Mouse (Mus musculus) kidney, adult 9 months (tissue): Measurements from ENCODE around the gene Nudt3.

Experiments used
- DNase-seq: peaks from one replicate; pipeline ENCODE4 v3.0.0; 2022

The Nudt3 gene

DNA sequence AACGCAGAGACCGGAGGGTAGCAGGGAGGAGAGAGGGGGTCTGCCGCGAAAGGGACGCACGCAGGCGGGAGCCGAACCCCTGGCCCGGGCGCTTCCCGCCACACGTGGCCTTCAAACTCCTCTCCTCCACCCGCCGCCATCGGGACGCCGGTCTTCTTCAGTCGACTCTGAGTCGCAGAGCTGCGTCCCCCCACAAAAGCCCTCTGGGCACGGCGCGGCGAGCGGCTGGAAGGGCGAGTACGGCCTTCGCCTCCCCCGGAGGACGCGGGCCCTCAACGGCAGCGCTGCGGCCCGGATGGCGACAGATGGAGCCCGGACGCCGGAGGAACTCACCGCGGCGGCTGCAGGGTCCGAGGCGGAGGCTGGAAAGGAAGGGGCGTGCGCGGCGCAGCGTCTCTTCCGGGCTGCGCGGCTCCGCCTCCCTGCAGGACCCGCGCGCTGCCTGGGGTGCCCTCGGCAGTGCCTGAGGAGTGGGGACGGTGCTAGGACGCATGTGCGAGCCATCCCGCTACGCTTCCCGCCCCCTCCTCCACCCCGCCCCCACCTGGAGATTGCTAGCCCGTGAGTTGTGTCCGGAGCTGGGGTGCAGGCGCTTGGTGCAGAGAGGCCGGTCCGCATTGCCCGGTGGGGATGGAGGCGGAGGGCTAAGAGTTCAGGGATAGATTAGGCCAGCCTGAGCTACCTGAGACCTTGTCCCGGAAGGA, 11.7 kb upstream of the Nudt3 start, which contains the start of gene RPS10-NUDT3:
Gene RPS10-NUDT3 (minus strand): TSS at position 352 of the 704 bp plus-strand sequence.
- DNase-seq = peak; percentile 89

DNA sequence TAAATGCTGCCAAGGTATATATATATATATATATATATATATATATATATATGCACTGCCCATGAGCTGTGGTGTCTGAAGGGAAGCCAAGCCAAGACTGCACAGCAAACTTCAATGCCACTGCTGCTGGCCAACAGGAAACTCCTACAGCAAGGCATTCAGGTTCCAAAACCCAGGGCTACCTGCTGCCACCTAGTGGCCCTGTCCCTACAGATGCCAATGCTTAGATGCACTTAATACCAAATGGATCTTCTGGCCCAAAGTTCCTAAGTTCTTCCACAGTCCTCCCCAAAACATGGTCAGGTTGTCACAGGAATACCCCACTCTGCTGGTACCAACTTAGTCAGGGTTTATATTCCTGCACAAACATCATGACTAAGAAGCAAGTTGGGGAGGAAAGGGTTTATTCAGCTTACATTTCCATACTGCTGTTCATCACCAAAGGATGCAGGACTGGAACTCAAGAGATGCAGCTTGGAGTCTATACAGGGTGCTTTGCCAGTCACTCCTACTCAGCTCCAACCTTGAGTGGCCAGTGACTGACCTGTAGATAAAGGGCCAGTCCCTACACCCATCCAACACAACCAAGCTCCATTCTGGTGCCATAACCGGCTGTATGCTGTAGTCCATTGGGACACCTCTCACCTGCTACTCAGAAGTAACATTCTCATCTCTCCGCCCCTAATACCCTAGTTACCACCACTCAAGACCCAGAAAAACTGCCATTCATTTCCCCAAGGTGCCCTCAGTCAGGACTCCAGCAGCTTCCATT, 6.1 kb upstream of the Nudt3 start:
- peak; percentile 90 for DNase-seq

DNA sequence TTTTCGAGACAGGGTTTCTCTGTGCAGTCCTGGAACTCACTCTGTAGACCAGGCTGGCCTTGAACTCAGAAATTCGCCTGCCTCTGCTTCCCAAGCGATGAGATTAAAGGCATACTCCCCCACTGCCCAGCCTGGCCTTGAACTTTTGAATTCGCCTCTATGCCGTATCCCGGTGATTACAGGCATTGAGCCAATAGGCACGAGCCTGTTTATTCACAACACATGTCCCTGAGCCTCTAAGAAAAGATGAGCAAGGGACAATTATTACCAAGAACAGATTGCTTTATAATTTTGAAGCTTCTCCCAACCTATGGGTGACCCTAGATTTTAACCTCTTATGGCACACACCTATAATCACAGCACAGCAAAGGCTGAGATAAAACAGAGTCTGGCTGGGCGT, 5.1 kb upstream of the Nudt3 start:
- no peak for DNase-seq

DNA sequence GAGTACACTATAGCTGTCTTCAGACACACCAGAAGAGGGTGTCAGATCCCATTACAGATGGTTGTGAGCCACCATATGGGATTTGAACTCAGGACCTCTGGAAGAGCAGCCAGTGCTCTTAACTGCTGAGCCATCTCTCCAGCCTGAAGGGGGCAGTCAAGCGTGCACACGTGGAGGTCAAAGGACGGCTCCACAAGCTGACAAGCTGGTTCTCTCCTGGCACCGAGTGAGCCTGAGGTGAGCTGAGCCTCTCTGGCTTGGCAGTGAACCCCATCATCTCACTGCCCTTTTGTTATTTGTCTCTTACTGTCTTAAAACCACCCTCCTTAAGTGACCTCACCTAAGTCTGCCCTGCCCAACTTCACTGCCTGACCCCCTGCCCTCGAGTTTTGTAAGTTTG, 4.2 kb upstream of the Nudt3 start:
- DNase-seq = peak; percentile 86

DNA sequence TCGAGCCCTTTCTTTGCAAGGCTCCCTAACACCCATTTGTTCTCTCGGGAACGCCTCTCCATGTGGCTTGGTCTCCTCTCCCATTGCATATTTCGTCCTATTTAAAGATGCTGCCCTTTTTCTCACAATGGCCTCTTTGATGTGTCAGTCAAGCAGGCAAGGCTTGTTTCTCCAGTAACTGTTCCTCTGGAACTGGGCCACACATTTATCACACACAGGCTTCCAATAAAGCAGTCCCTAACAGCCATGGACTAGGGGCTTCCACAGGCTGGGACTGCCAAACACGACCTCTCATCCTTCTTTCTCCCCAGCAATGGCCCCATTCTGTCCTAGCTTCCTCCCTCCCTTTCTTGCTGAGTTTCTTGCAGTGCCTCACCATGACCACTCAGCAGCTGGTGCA, 3.4 kb upstream of the Nudt3 start:
- no peak for DNase-seq

DNA sequence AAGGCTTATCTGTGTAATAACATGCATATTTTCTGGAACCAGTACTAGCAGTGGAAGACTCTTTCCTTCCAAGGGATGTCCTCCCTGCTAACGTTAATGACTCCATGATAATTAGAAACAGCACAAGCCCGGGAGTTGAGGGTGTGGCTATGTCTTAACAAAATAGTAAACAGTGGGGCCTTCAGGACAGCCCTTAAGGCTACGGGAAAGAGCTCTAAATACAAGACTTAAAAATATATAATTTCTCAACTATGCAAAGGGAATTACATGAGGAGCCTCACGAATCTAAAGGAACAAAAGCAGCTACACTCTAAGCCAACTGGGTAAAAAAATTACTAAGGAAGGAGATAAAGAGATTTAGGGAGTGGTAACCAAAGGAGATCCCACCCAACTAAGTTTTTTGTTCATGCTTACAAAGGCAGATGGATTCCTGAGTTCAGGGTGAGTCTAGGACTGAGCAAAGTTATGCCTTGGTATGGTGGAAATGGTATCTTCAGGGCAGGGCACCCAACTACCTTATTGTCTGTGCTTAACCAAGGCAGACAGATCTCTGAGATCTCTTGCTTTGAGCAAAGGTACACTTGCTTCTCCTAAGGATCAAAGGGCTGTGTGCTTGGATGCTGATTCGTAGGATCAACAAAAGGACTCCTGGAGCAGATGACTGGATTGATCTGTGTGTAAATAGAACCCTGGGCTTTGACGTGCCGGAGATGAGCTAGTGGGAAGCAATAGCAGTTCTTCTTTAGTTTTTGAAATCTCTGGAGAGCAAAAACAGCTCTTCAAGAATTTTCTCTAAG, 2.4 kb upstream of the Nudt3 start:
- no peak for DNase-seq

DNA sequence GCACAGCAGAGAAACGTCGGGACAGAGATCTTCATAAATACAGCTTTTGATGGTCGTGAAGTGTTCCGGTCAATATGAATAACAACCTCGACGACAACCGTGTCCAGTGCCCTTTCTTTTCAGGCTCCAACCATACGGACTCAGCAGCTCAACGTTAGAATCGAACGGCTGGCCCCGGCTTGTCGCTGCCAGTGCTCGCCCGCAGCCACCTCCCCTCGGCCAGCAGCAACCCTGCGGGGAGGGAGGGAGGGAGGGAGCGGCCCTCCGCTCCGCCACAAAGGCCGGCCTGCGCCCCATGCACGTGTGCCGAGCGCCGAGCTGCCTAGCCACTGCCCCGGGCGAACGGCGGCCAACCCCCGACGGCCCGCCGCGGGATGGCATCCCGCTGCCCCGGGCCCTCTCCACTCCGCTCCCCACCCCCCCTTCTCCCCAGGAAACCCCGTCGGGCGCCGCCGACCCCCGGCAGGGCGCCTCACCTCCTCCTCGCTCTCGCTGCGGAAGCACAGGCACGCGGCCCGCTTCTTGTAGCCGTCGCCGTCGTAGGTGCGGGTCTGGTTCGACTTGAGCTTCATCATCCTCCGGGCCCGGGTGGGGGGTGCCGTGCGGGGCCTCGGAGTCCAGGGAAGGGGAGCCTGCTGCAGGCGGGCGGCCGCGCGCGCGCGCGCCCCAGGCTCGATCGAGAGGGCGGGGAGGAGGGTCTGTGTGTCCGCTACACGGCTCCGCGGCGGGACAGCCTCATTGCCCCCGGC, 510 bp downstream of the Nudt3 start:
- no peak for DNase-seq

DNA sequence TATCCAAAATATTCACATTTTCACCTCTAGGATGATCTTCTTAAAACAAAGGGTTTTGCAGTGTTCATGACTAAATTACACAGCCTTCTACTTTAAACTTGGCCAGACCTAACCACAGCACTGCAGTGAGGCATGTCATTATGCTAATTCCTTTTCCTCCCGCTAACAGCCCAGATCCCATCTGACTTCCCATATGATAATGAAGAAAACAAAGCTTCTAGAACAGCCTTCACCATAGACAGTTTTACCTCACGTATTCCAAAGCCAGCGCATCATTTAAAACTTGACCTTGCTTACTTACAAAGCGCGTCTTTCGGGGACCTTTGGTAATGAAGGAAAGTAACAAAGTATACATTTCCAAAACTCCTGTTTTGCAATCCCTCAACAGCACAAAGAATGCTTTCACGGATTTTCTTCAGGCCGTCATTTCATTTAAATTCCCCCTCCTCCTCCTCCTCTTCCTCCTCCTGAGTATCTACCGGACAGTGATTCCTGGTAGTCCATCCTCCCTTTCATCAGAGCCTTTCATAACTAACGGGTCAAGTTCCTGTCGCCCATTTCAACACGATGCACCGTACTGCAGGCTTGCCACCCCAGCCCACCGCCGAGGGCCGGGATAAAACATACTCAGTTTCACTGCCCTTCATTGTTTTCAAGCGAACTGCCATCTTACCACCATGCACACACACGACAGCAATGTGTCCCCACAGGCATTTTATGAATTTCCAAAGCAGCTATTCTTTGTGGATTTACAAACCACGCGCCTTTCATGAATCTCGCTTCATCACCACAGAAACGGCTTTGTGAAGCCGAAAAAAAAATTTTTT, 1.4 kb downstream of the Nudt3 start:
- DNase-seq = no peak

DNA sequence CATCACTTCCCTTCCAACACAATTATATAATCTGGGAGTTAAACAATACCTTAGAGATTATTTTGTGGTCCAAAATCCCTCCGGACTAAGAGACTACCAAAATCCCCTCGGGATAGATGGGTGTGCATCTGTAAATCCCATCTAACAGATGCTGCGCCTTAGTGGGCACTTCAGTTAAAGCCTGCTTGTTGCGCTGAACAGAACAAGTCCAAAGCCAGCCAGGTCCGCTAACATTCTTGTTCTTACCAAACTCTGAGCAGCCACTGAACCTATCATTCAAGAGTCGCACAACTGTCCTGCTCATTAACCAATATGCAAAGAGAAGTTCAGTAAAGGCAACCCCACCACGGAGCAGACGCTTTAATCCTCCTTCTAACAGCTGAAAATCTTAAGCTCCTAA, 2.1 kb downstream of the Nudt3 start:
- no peak for DNase-seq

DNA sequence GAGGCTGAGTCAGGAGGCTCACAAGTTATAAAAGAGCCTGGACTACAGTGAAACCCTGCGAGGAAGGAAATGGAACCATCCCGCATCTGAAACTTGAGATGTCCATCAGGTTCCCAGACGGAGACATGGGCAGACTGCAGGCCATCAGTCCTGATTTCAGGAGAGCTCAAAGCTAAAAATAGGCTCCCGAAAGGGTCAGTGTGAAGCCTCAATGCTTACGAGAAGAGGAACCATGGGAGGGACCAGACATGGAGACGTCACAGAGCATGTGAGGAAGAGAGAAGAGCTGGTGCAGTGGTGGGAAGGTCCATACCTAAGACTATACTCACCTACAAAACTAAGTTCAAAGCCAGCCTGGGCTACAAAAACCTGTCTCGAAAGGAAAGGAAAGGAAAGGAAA, 7.9 kb downstream of the Nudt3 start:
- no peak for DNase-seq

DNA sequence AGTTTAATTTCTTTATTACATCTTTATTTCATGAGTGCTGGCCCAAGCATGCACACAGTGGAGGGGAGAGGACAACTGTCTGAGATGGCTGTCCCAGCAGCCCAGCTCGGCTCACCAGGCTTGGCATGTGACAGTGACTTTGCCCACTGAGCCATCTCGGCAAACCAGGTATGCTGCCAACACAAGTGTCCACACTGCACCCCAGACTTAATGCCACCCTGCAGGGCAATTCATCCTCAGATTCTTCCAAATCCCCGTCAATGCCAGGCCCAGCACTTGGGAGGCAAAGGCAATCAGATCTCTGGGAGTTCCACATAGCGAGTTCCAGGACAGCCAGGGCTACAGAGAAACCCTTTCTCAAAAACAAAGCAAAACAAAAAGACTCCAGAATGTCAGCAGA, 10.3 kb downstream of the Nudt3 start:
- DNase-seq = no peak

DNA sequence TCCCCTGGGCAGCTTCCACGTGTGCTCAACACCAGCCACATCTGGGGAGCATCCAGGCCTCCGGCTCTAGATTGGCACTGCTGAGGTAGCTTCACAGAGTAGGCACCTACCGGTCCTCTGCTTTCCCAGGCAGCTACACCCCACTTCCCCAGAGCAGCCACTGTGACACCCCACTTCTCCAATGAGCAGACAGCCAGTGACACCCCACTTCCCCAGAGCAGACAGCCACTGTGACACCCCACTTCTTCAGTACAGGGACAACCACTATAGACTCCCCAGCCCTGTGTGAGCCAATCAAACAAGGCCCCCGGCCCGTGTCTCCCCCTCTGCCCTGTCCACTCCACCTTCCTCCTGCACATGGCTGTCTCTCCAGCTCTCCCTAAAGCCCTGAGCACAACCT, 11.3 kb downstream of the Nudt3 start:
- no peak for DNase-seq

DNA sequence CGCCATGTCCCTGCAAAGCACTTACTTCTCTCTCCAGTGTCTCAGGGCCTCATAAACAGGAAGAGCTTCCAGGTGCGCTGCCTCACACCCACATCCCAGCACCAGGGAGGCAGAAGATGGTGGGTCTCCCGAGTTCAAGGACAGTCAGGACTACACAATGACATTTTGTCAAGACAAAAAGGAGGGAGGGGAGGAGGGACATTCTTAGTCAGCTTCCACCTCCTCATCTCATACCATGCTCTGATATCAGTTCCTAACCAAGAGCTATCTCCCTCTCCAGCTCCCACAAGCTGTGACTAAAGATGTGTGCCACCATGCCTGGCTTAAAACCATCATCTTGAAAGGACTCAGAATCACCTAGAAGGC, 11.8 kb downstream of the Nudt3 start:
- DNase-seq = no peak

DNA sequence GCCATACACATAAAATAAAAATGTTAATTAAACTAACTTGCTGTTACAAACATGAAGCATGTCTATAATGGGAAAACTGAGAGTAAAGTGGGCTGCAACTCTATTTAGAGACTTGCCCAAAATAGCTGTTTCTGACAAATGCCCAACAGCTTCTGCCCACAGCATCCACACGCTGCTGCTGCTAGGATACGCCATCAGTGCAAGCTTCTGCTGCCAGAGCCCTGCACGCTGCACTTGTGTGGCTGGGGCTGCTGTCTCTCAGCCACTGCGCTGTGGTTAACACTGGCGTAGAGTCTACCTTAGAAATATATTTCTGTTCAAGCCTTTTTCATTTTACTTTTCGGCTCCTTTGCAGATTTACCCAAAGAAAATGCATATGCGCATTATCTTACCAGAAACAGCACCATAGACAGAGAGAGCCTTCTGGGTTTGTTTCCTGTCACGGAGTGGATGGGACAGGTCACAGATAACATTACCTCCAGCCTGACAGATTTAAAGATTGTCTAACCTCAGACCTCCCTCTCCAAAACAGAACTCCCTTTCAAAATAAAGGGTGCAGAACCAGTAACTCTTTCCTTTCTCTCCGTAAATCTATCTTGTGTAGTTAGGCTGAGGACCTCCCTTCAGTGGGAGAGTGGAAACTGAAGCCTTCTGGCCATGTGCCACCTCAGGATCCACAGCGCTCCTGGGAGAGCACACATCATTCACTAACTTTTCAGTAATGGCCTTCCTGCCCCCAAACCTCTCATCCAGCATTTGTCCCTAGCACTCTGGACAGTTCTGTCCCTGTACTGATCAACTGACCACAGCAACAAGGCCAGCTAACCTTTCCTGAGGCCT, 12.4 kb downstream of the Nudt3 start:
- no peak for DNase-seq

DNA sequence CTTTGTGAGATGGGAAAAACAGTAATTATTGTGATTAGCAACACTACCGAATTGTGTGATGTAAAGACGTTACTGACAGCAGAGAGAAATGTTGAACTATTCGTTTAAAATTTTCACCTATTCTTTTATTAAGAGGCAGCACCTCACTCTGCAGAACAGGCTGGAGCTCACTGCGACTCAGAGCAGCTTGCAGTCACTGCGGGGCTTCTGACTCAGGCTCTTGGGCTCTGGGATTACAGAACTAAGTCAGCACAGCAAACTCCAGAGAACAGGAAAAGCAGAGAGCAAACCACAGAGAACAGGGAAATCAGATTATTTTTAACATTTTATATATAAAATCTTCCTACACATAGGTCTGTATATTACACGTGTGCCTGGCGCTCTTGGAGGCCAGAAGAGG, 13.7 kb downstream of the Nudt3 start:
- no peak for DNase-seq

DNA sequence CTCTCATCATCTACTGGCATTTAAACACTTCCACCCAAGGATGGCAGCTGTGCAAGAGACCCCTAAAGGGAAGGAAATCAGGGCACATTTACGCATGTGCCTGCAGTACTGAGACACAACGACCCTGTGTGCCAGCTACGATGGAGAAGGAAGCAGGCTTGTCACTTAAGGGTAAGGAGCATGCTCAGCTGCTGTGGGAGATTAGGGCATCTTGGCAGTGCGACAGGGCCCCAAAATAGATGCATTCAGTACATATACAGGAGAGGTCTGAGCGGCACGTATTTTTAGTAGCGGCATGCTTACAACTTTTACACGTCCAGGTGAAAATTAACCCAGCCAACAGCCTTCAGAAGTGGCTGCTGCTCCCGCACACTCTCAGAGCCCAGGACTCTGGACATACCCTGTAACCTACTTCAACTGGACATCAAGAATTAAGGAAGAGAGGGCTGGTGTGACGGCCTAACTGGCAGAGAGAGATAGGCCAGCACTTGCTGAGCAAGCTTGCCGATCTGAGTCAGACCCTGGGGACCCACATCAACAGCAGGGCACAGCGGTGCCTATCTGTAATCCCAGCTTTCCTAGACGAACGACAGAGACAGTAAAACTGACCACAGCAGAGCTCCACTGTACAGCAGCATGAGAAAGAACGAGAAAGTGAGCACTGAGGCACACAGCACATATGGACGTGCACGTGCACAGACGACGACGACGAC, 19.6 kb downstream of the Nudt3 start:
- DNase-seq = no peak

DNA sequence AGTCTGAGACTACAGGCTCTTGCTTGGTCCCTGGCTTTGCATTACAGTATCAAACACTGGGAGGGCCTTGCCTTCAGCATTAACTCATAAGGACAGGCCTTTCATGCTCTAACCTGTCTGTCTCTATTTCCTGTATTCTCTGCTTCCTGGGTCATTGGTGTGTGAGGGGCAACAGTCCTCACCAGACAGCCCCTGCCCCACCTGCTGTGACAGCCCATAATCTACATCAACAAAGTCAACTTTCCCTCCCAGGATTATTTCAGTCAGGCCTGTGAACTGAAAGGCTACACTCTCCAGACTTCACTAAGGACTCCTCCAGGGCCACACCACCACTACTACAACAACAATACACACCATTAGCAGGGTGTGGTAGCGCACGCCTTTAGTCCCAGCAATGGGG, 20.3 kb downstream of the Nudt3 start:
- DNase-seq = no peak

DNA sequence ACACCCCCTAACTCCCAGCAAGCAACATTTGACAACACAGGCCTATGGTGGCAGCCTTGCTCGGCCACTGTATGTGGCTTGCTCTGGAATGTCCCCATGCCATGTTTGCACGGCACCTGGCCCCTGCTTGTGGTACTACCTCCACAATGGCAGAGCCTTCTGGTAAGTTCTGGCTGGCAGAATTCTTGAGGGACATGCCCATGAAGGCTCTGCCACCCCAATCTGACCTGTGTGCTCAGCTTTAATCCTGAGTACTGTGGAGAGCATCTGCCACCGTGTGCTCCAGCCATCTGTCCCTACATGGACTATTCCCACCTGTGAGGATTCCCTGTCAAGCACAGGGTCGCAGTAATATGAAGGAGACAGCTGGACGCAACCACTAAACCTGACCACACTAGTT, 22.4 kb downstream of the Nudt3 start:
- no peak for DNase-seq

DNA sequence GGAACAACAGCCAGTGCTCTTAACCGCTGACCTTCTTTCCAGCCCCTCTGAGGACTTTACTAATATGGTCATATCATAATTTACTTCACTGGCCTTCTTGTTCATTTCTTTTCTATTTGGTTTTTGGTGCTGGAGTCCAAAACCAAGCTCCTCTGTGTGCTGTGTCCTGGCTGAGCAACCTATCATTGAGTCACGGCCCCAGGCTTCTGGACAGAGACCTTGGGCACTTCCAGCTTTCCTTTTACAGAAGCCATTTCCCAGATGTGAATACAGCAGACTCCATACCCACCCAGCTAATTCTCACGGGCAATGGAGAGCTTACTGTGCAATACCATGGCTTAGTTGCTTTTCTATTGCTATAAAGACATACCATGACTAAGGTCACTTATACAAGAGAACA, 23.0 kb downstream of the Nudt3 start:
- no peak for DNase-seq

DNA sequence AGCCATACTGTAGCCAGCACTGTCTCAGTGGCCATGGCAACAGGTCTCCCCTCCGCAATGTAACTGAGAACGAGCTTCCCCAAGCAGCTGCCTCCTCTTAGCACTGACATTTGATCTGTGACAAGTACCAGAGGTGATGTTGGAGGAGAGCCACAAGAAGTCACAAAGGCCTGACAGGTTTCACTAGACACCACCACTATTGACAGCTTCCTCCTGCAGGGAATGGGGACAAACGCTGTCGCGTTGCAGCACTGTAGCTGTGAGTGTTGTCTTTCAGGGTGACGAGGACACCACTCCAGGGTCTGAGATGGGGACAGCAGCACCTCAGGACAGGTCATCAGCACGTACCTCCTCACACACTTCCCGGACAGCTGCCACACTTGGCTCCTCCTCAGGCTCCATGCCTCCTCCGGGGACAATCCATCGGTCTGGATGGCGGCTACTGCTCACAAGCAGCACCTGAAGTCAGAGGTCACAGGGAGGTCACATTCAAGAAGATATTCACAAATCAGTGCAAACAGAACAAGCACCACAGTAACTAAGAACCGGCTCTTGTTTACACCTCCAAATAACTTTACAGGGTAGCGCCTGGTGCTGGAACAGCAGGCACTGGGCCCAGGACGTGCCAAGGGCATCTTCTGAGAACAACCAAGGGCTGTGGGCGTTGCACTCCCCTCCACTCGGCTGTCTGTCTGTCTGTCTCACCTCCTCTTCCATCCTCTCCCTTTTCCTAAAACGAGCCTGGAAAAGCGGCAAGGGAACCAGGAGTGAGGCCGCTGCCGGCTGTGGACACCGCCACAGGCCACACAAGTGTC, 26.7 kb downstream of the Nudt3 start:
- no peak for DNase-seq
